Comparison of ENCODE assay signal across 8 mouse cellular contexts in the genomic region with DNA sequence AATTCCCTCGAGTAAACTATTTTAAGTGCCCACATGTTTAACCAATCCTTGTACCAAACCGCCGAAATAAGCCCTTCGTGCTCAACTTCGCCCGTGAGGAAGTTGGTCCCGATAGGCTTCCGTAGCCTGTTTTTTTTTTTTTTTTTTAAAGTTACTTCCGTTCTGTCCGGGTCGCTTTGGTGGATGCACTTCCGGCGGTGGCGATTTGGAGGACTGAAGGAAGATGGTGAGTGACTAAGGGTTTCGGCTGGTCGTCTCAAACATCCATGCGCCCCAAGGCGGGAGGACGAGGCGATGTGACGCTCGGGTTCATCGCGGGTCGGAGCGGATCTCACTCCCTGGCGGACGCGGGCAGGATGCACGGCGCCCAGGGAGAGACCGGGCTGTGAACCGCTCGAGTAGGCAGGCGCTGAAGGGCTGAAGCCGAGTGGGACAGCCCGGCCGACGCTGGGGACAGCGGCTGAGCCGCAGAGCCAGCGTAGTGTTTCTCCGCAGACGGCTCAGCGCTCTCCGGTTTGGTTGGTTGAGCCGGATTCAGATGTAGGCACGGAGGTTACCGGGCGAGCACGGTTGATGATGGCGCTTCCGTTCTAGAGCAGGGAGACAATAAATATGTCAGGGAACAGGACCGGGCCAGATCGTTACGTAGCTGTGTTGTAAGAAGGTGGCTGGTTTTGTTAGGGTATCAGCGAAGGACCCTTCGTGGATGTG. TPM values are rescaled to one million over a fixed set of nuclear protein-coding genes. Genes with fewer than 3 reads are reported as not detected.
A peak's percentile ranks its signal among the peaks of the same experiment; 100 is the strongest.
DNase-seq lines count a peak whose midpoint lies in the region; ATAC-seq and TF ChIP-seq lines count a peak whose summit lies in the region.

A gene (plus strand): TSS at position 169 of the 711 bp plus-strand sequence.

- no peaks in the 10 kb centered on the region for H3K9me3 ChIP-seq in CH12.LX (replicated peaks; ENCODE audit: low read length)
- H3K9me3 ChIP-seq in forebrain, embryonic 10.5 days, result no peaks in the 10 kb centered on the region
- no peaks in the 10 kb centered on the region for H3K9me3 ChIP-seq in heart, embryonic 15.5 days (replicated peaks)
- no peaks in the 10 kb centered on the region for H3K9me3 ChIP-seq in liver, embryonic 15.5 days (replicated peaks)
- no peaks in the 10 kb centered on the region for H3K9me3 ChIP-seq in neural tube, embryonic 12.5 days

- dilution Hi-C loops in CH12.LX (cut with MboI; ENCODE audit: extremely low pct_ligation_motif_present, extremely low pct_unique_long_range_greater_than_20kb, low sequenced_read_pairs), result no loop called here

- in situ Hi-C loops in CH12.LX (cut with MboI; ENCODE audit: low pct_ligation_motif_present, low pct_unique_long_range_greater_than_20kb, low sequenced_read_pairs), result loop anchor here (10.0 to 25.0 kb wide), 2 partner anchors 205 to 1023 kb away; no protein-coding TSS in a partner anchor

- peaks cover 22% of the 10 kb centered on the region for H3K79me2 ChIP-seq in CH12.LX (replicated peaks; ENCODE audit: control insufficient read depth, extremely low read depth, insufficient read depth, poor library complexity, severe bottlenecking)

- TF ChIP-seq EP300 in CH12.LX (IDR thresholded peaks at IDR 0.05; ENCODE audit: low read length), result no peak

- peak within 1 kb of the TSS; percentile 99 for H3K9ac ChIP-seq in CH12.LX (ENCODE audit: insufficient read depth, low read depth)
- peak within 1 kb of the TSS; percentile 90 for H3K9ac ChIP-seq in heart, embryonic 15.5 days
- H3K9ac ChIP-seq in liver, embryonic 15.5 days, result peak within 1 kb of the TSS; percentile 94
- peak within 1 kb of the TSS; percentile 93 for H3K9ac ChIP-seq in neural tube, embryonic 12.5 days

- TF ChIP-seq RAD21 in CH12.LX (IDR thresholded peaks at IDR 0.05; ENCODE audit: low read depth, low read length), result no peak

- TF ChIP-seq CTCF in CH12.LX (conservative IDR thresholded peaks at IDR 0.05 in 1 of 2, IDR thresholded peaks at IDR 0.05 in 1 of 2; ENCODE audit: low read depth in 2 of 2, low read length in 2 of 2), result no peak

- peak within 1 kb of the TSS; percentile 84 for H3K27ac ChIP-seq in CH12.LX (ENCODE audit: insufficient read depth, low read depth)
- peak within 1 kb of the TSS; percentile 94 for H3K27ac ChIP-seq in forebrain, embryonic 10.5 days
- H3K27ac ChIP-seq in heart, embryonic 15.5 days, result peak within 1 kb of the TSS; percentile 91
- peak within 1 kb of the TSS; percentile 97 for H3K27ac ChIP-seq in liver, embryonic 15.5 days (replicated peaks)
- H3K27ac ChIP-seq in neural tube, embryonic 12.5 days, result peak within 1 kb of the TSS; percentile 74

- peak within 1 kb of the TSS; percentile 65 for H3K4me2 ChIP-seq in CH12.LX (ENCODE audit: insufficient read depth, low read depth, poor library complexity, severe bottlenecking)
- peak within 1 kb of the TSS; percentile 82 for H3K4me2 ChIP-seq in heart, embryonic 15.5 days
- H3K4me2 ChIP-seq in liver, embryonic 15.5 days, result peak within 1 kb of the TSS; percentile 80
- H3K4me2 ChIP-seq in neural tube, embryonic 12.5 days (replicated peaks), result peak within 1 kb of the TSS; percentile 81

- ATAC-seq in heart, embryonic 15.5 days (replicated peaks; ENCODE audit: insufficient number of reproducible peaks, insufficient read depth, low FRiP score, low read depth), result peak; percentile 73
- peak; percentile 87 for ATAC-seq in liver, embryonic 15.5 days (ENCODE audit: insufficient read depth)
- ATAC-seq in neural tube, embryonic 12.5 days (ENCODE audit: low FRiP score, low read depth), result peak; percentile 83

- peak; percentile 88 for TF ChIP-seq POLR2A in CH12.LX (IDR thresholded peaks at IDR 0.05; ENCODE audit: low read depth, low read length)

- H3K36me3 ChIP-seq in CH12.LX (replicated peaks in 1 of 2; ENCODE audit: control insufficient read depth in 1 of 2, insufficient read depth in 1 of 2, low read length in 1 of 2), result peaks cover 22 to 36% of the 10 kb centered on the region in 2 experiments
- H3K36me3 ChIP-seq in forebrain, embryonic 10.5 days (replicated peaks), result peaks cover 38% of the 10 kb centered on the region
- peaks cover 30% of the 10 kb centered on the region for H3K36me3 ChIP-seq in heart, embryonic 15.5 days
- H3K36me3 ChIP-seq in liver, embryonic 15.5 days (replicated peaks), result peaks cover 29% of the 10 kb centered on the region
- peaks cover 28% of the 10 kb centered on the region for H3K36me3 ChIP-seq in neural tube, embryonic 12.5 days

- no peaks in the 10 kb centered on the region for H3K27me3 ChIP-seq in CH12.LX (replicated peaks)
- no peaks in the 10 kb centered on the region for H3K27me3 ChIP-seq in forebrain, embryonic 10.5 days (ENCODE audit: poor library complexity, severe bottlenecking)
- H3K27me3 ChIP-seq in heart, embryonic 15.5 days, result no peaks in the 10 kb centered on the region
- H3K27me3 ChIP-seq in liver, embryonic 15.5 days, result no peaks in the 10 kb centered on the region
- H3K27me3 ChIP-seq in neural tube, embryonic 12.5 days (replicated peaks), result no peaks in the 10 kb centered on the region

- peak within 1 kb of the TSS; percentile 82 to 93 (median 92) for H3K4me3 ChIP-seq in CH12.LX (replicated peaks in 1 of 3; ENCODE audit: low read depth in 2 of 3, low read length in 2 of 3, poor library complexity in 1 of 3)
- H3K4me3 ChIP-seq in forebrain, embryonic 10.5 days, result peak within 1 kb of the TSS; percentile 91
- peak within 1 kb of the TSS; percentile 84 for H3K4me3 ChIP-seq in heart, embryonic 15.5 days
- peak within 1 kb of the TSS; percentile 97 for H3K4me3 ChIP-seq in liver, embryonic 15.5 days (replicated peaks)
- H3K4me3 ChIP-seq in neural tube, embryonic 12.5 days, result peak within 1 kb of the TSS; percentile 98

- peaks cover 14 to 41% of the 10 kb centered on the region in 2 experiments for H3K4me1 ChIP-seq in CH12.LX (ENCODE audit: control insufficient read depth in 1 of 2, insufficient read depth in 2 of 2)
- H3K4me1 ChIP-seq in forebrain, embryonic 10.5 days, result peaks cover 34% of the 10 kb centered on the region
- H3K4me1 ChIP-seq in heart, embryonic 15.5 days (replicated peaks), result peaks cover 19% of the 10 kb centered on the region
- H3K4me1 ChIP-seq in liver, embryonic 15.5 days (replicated peaks), result peaks cover 24% of the 10 kb centered on the region
- H3K4me1 ChIP-seq in neural tube, embryonic 12.5 days, result peaks cover 11% of the 10 kb centered on the region

- peak; percentile 90 for DNase-seq in CH12.LX (ENCODE audit: extremely low read depth)
- DNase-seq in c-Kit-positive CD71-negative TER-119-negative erythroid progenitor cells, embryonic 14.5 days (ENCODE audit: low read depth), result peak; percentile 85
- DNase-seq in forebrain, embryonic 10.5 days (ENCODE audit: extremely low spot score, low spot score), result peak; percentile 86
- DNase-seq in kidney, postnatal 25 days, result peak; percentile 85 to 91
- peak; percentile 97 for DNase-seq in telencephalon, adult 2 months (ENCODE audit: low read depth, low spot score)

- WGBS in forebrain, embryonic 10.5 days, result under 1% methylated on average over 58 of the region's 58 CpGs
- under 1% methylated on average over 58 of the region's 58 CpGs for WGBS in heart, embryonic 15.5 days
- under 1% methylated on average over 58 of the region's 58 CpGs for WGBS in liver, embryonic 15.5 days (ENCODE audit: insufficient replicate concordance)
- WGBS in neural tube, embryonic 12.5 days, result under 1% methylated on average over 58 of the region's 58 CpGs

TF ChIP-seq in CH12.LX, 34 proteins besides CTCF, POLR2A, EP300 and RAD21 (continues in another document):
- TF ChIP-seq SIN3A (IDR thresholded peaks at IDR 0.05; ENCODE audit: low read length), result peak; percentile 85
- peak; percentile 84 for TF ChIP-seq NELFE (IDR thresholded peaks at IDR 0.05; ENCODE audit: low read depth, low read length)
- TF ChIP-seq POLR2AphosphoS2 (IDR thresholded peaks at IDR 0.05; ENCODE audit: low read depth, low read length), result peak; percentile 68; the same call in 1 of the 2 replicates
- TF ChIP-seq KAT2A (IDR thresholded peaks at IDR 0.05; ENCODE audit: insufficient replicate concordance, low read length), result peak; percentile 88
- 0 out of 2 replicates have a peak, but pooled peaks have one; percentile 18 for TF ChIP-seq CHD2 (IDR thresholded peaks at IDR 0.05; ENCODE audit: low read length)
- no peak for TF ChIP-seq RCOR1 (conservative IDR thresholded peaks at IDR 0.05; ENCODE audit: low read depth, low read length)
- TF ChIP-seq NRF1 (IDR thresholded peaks at IDR 0.05; ENCODE audit: low read depth, low read length), result peak; percentile 43; the same call in 1 of the 2 replicates
- TF ChIP-seq ETS1 (conservative IDR thresholded peaks at IDR 0.05; ENCODE audit: low read depth, low read length), result peak; percentile 68
- peak; percentile 92 for TF ChIP-seq UBTF (IDR thresholded peaks at IDR 0.05; ENCODE audit: low read depth, low read length)
- TF ChIP-seq E2F4 (IDR thresholded peaks at IDR 0.05; ENCODE audit: insufficient replicate concordance, low read depth, low read length), result peak; percentile 33; the same call in 1 of the 2 replicates
- TF ChIP-seq USF2 (conservative IDR thresholded peaks at IDR 0.05; ENCODE audit: low read depth, low read length), result no peak
- peak; percentile 48 for TF ChIP-seq MXI1 (IDR thresholded peaks at IDR 0.05; ENCODE audit: low read depth, low read length)
- peak; percentile 81 for TF ChIP-seq TCF12 (IDR thresholded peaks at IDR 0.05; ENCODE audit: low read depth, low read length)
- no peak for TF ChIP-seq SMC3 (IDR thresholded peaks at IDR 0.05; ENCODE audit: low read depth, low read length)
- TF ChIP-seq TBP (conservative IDR thresholded peaks at IDR 0.05; ENCODE audit: low read depth, low read length), result peak; percentile 90
- TF ChIP-seq MAZ (IDR thresholded peaks at IDR 0.05; ENCODE audit: low read depth, low read length), result no peak
- peak; percentile 88 for TF ChIP-seq ELF1 (IDR thresholded peaks at IDR 0.05; ENCODE audit: low read depth, low read length)
- peak; percentile 94 for TF ChIP-seq HCFC1 (IDR thresholded peaks at IDR 0.05; ENCODE audit: low read depth, low read length)
- TF ChIP-seq GABPA (IDR thresholded peaks at IDR 0.05; ENCODE audit: insufficient replicate concordance, low read depth, low read length), result peak; percentile 16; the same call in 1 of the 2 replicates
- peak; percentile 50 for TF ChIP-seq BHLHE40 (IDR thresholded peaks at IDR 0.05; ENCODE audit: low read depth, low read length)
- TF ChIP-seq PAX5 (IDR thresholded peaks at IDR 0.05; ENCODE audit: low read length), result no peak

RNA-seq across cellular contexts. Expression of the gene that starts here (rescaled TPM):
- 244 and 326 TPM in 2 replicates for total RNA-seq in CH12.LX (2012; rRNA removed)
- total RNA-seq in CH12.LX (2014; rRNA removed), result 278 and 297 TPM in 2 replicates
- 501 and 701 TPM in 2 replicates for polyA plus RNA-seq in CH12.LX (2012; ENCODE audit: insufficient read length, low read depth)
- 414 and 431 TPM in 2 replicates for polyA plus RNA-seq in forebrain, embryonic 10.5 days (2016; fragmentation: Nextera tagmentation; extraction: Ambion mirVana)
- polyA plus RNA-seq in heart, embryonic 15.5 days (2015; fragmentation: Nextera tagmentation; extraction: Ambion mirVana), result 173 and 182 TPM in 2 replicates
- polyA plus RNA-seq in liver, embryonic 15.5 days (2015; fragmentation: Nextera tagmentation; extraction: Ambion mirVana), result 121 and 131 TPM in 2 replicates
- 328 and 358 TPM in 2 replicates for polyA plus RNA-seq in neural tube, embryonic 12.5 days (2016; fragmentation: Nextera tagmentation; extraction: Ambion mirVana)

Comparison
In these comparisons a context has a peak if more than half of its experiments do, and no peak if none do; other contexts are left out.
1. Peak in every context shown above with its lines: DNase-seq, ATAC-seq, H3K4me3 ChIP-seq and H3K27ac ChIP-seq.